Mouse (Mus musculus): ENCODE data around the gene Kndc1.

Gene Kndc1

GRCm38 (mm10) chr7:139905261-139905660 lies 10.8 kb downstream of the Kndc1 start:
- DNase-seq (ENCODE audit: low spot score), result no peak

- no peak for DNase-seq (ENCODE audit: low spot score)
These were observed 11.2 kb downstream of the Kndc1 start for GRCm38 (mm10) chr7:139905661-139906060.

GRCm38 (mm10) chr7:139908176-139908575 lies 13.7 kb downstream of the Kndc1 start:
- DNase-seq (ENCODE audit: low spot score), result no peak

GRCm38 (mm10) chr7:139909469-139909868 lies 15.0 kb downstream of the Kndc1 start:
- no peak for DNase-seq (ENCODE audit: low spot score)

GRCm38 (mm10) chr7:139910204-139910835 lies 15.8 kb downstream of the Kndc1 start:
- no peak for DNase-seq (ENCODE audit: low spot score)

GRCm38 (mm10) chr7:139914141-139915047 lies 19.9 kb downstream of the Kndc1 start:
- no peak for DNase-seq (ENCODE audit: low spot score)

- DNase-seq (ENCODE audit: low spot score), result no peak
These were observed 21.3 kb downstream of the Kndc1 start for GRCm38 (mm10) chr7:139915646-139916257.

- DNase-seq (ENCODE audit: low spot score), result no peak
These were observed 21.8 kb downstream of the Kndc1 start for GRCm38 (mm10) chr7:139916345-139916744.

GRCm38 (mm10) chr7:139918262-139918661 lies 23.8 kb downstream of the Kndc1 start:
- no peak for DNase-seq (ENCODE audit: low spot score)

- DNase-seq (ENCODE audit: low spot score), result no peak
These were observed 36.2 kb downstream of the Kndc1 start for GRCm38 (mm10) chr7:139930732-139931131.

GRCm38 (mm10) chr7:139936705-139937104 lies 42.2 kb downstream of the Kndc1 start:
- DNase-seq (ENCODE audit: low spot score), result no peak

GRCm38 (mm10) chr7:139937138-139937537 lies 42.6 kb downstream of the Kndc1 start:
- DNase-seq (ENCODE audit: low spot score), result no peak

- DNase-seq (ENCODE audit: low spot score), result no peak
These were observed 43.3 kb downstream of the Kndc1 start for GRCm38 (mm10) chr7:139937810-139938209.

GRCm38 (mm10) chr7:139940476-139941209 lies 46.1 kb downstream of the Kndc1 start:
- no peak for DNase-seq (ENCODE audit: low spot score)

GRCm38 (mm10) chr7:139943674-139944281 lies 49.3 kb downstream of the Kndc1 start, which contains the start of gene Utf1:
Gene Utf1, plus strand, starts transcription at chr7:139943789.
- DNase-seq (ENCODE audit: low spot score), result no peak

GRCm38 (mm10) chr7:139944291-139945240 lies 50.1 kb downstream of the Kndc1 start:
- DNase-seq (ENCODE audit: low spot score), result no peak

- DNase-seq (ENCODE audit: low spot score), result no peak
These were observed 51.0 kb downstream of the Kndc1 start for GRCm38 (mm10) chr7:139945516-139945915.

- no peak for DNase-seq (ENCODE audit: low spot score)
These were observed 51.5 kb downstream of the Kndc1 start for GRCm38 (mm10) chr7:139946032-139946431.

GRCm38 (mm10) chr7:139949893-139950282 lies 55.4 kb downstream of the Kndc1 start:
- DNase-seq (ENCODE audit: low spot score), result no peak

GRCm38 (mm10) chr7:139950283-139950971 lies 55.9 kb downstream of the Kndc1 start:
- no peak for DNase-seq (ENCODE audit: low spot score)

Measured in ovary, postnatal 10 days (tissue).